ENCODE assay signal across 13 mouse cellular contexts in genomic region chr1:172301180-172301579, GRCm38 (mm10). TPM values are rescaled to one million over a fixed set of nuclear protein-coding genes. Genes with fewer than 3 reads are reported as not detected.
DNase-seq lines count a peak whose midpoint lies in the region; ATAC-seq lines count a peak whose summit lies in the region.
"Had no signal": no experiment of that assay in that cellular context is flagged by ENCODE, and none has a peak within 500 bp of the region (broad histone marks: within the 10 kb centered on the region; RNA-seq: fewer than 3 reads in every experiment).

No protein-coding gene starts in this region.

- ATAC-seq in hindbrain, embryonic 13.5 days (ENCODE audit: low FRiP score): peak; percentile 46
- peak; percentile 4; the same call in 1 of the 2 replicates for ATAC-seq in midbrain, embryonic 14.5 days (ENCODE audit: low FRiP score, low TSS enrichment)
- ATAC-seq: CD4-positive, CD25-positive, alpha-beta regulatory T cell, adult 4 months had no signal

- H3K9me3 ChIP-seq in hindbrain, embryonic 13.5 days: no peaks in the 10 kb centered on the region
- no peaks in the 10 kb centered on the region for H3K9me3 ChIP-seq in midbrain, embryonic 14.5 days (ENCODE audit: control insufficient read depth, low read length)
- H3K9me3 ChIP-seq: kidney, embryonic 15.5 days had no signal

- H3K9ac ChIP-seq in hindbrain, embryonic 13.5 days: no peak overlapping the region
- H3K9ac ChIP-seq in midbrain, embryonic 14.5 days (replicated peaks; ENCODE audit: low read length): no peak overlapping the region
- H3K9ac ChIP-seq: kidney, embryonic 15.5 days had no signal

- H3K4me2 ChIP-seq in hindbrain, embryonic 13.5 days: no peak overlapping the region
- no peak overlapping the region for H3K4me2 ChIP-seq in midbrain, embryonic 14.5 days (ENCODE audit: low read length)
- H3K4me2 ChIP-seq: kidney, embryonic 15.5 days had no signal

- intact Hi-C loops in heart, postnatal 10 days (cut with DNase I): no loop called here

- H3K27me3 ChIP-seq in hindbrain, embryonic 13.5 days: peaks cover 8% of the 10 kb centered on the region
- no peaks in the 10 kb centered on the region for H3K27me3 ChIP-seq in midbrain, embryonic 14.5 days (ENCODE audit: control insufficient read depth, insufficient read depth, low read length)
- H3K27me3 ChIP-seq: kidney, embryonic 15.5 days had no signal

- peaks cover 45% of the 10 kb centered on the region for H3K4me1 ChIP-seq in hindbrain, embryonic 13.5 days (replicated peaks)
- peaks cover 16% of the 10 kb centered on the region; the same call in 1 of the 2 replicates for H3K4me1 ChIP-seq in midbrain, embryonic 14.5 days (ENCODE audit: control insufficient read depth, insufficient read depth, low read length)

- H3K36me3 ChIP-seq in hindbrain, embryonic 13.5 days: no peaks in the 10 kb centered on the region
- no peaks in the 10 kb centered on the region for H3K36me3 ChIP-seq in midbrain, embryonic 14.5 days (ENCODE audit: control insufficient read depth, insufficient read depth, low read length)
- H3K36me3 ChIP-seq: kidney, embryonic 15.5 days had no signal

- H3K27ac ChIP-seq in hindbrain, embryonic 13.5 days: peak overlapping the region; percentile 14; the same call in 1 of the 2 replicates
- H3K27ac ChIP-seq in midbrain, embryonic 14.5 days (replicated peaks; ENCODE audit: low read depth, low read length): no peak overlapping the region
- H3K27ac ChIP-seq: kidney, embryonic 15.5 days had no signal

- 32% methylated on average over 12 of the region's 12 CpGs for WGBS in hindbrain, embryonic 13.5 days
- WGBS in midbrain, embryonic 14.5 days: 44% methylated on average over 12 of the region's 12 CpGs

- no peak overlapping the region for H3K4me3 ChIP-seq in hindbrain, embryonic 13.5 days
- no peak overlapping the region for H3K4me3 ChIP-seq in midbrain, embryonic 14.5 days (replicated peaks; ENCODE audit: low read depth, low read length)
- H3K4me3 ChIP-seq: erythroblast, embryonic 14.5 days; kidney, embryonic 15.5 days had no signal

- DNase-seq in heart, adult 11 months: peak; percentile 94
- no peak for DNase-seq in heart, postnatal 10 days
- peak; percentile 47 for DNase-seq in brain, adult 2 months (ENCODE audit: low read depth, low spot score)
- DNase-seq in midbrain, embryonic 14.5 days: peak; percentile 48
- no peak for DNase-seq in retina, postnatal 1 day
- no peak for DNase-seq in c-Kit-positive CD71-positive TER-119-positive erythroid progenitor cells, embryonic 14.5 days (ENCODE audit: low spot score)
- no peak for DNase-seq in cerebellum, postnatal 36 days

RNA-seq across cellular contexts. Expression of gene Atp1a2, which starts 3.3 kb away (rescaled TPM):
- 100 to 1,000 TPM; 228 to 235 TPM for total RNA-seq in heart, postnatal 10 days (2021)
- polyA plus RNA-seq in hindbrain, embryonic 13.5 days (2015; fragmentation: Nextera tagmentation; extraction: Ambion mirVana): 41.5 and 42.3 TPM in 2 replicates
- polyA plus RNA-seq in midbrain, embryonic 14.5 days (2014; fragmentation: Nextera tagmentation; extraction: Ambion mirVana): 18.2 and 19.4 TPM in 2 replicates
- total RNA-seq: granulocyte monocyte progenitor cell, adult 5-6 weeks had no signal
- polyA plus RNA-seq: erythroblast, embryonic 14.5 days had no signal

RNA-seq across cellular contexts. Expression of gene Kcnj9, which starts 27.9 kb away (rescaled TPM):
- not detected for total RNA-seq in heart, postnatal 10 days (2021)
- 2.2 and 2.5 TPM in 2 replicates for polyA plus RNA-seq in hindbrain, embryonic 13.5 days (2015; fragmentation: Nextera tagmentation; extraction: Ambion mirVana)
- 3.0 and 3.9 TPM in 2 replicates for polyA plus RNA-seq in midbrain, embryonic 14.5 days (2014; fragmentation: Nextera tagmentation; extraction: Ambion mirVana)
- total RNA-seq: granulocyte monocyte progenitor cell, adult 5-6 weeks had no signal
- polyA plus RNA-seq: CD4-positive, CD25-positive, alpha-beta regulatory T cell, adult 4 months; kidney, embryonic 15.5 days; lung, embryonic 16.5 days had no signal

RNA-seq across cellular contexts. Expression of gene Igsf8, which starts 39.7 kb away (rescaled TPM):
- 10 to 100 TPM; 13.6 to 17.1 TPM for total RNA-seq in heart, postnatal 10 days (2021)
- 104 and 112 TPM in 2 replicates for polyA plus RNA-seq in hindbrain, embryonic 13.5 days (2015; fragmentation: Nextera tagmentation; extraction: Ambion mirVana)
- polyA plus RNA-seq in midbrain, embryonic 14.5 days (2014; fragmentation: Nextera tagmentation; extraction: Ambion mirVana): 55.6 and 61.0 TPM in 2 replicates

RNA-seq across cellular contexts. Expression of gene Kcnj10, which starts 39.8 kb away (rescaled TPM):
- total RNA-seq in heart, postnatal 10 days (2021): under 1 TPM; 0.05 to 0.19 TPM
- polyA plus RNA-seq in hindbrain, embryonic 13.5 days (2015; fragmentation: Nextera tagmentation; extraction: Ambion mirVana): 1.6 and 1.7 TPM in 2 replicates
- 1.5 TPM in 2 replicates for polyA plus RNA-seq in midbrain, embryonic 14.5 days (2014; fragmentation: Nextera tagmentation; extraction: Ambion mirVana)
- polyA plus RNA-seq: CD4-positive, CD25-positive, alpha-beta regulatory T cell, adult 4 months; erythroblast, embryonic 14.5 days had no signal

RNA-seq across cellular contexts. Expression of gene Atp1a4, which starts 43.0 kb away (rescaled TPM):
- total RNA-seq in heart, postnatal 10 days (2021): not detected
- 0.06 TPM in 1 of 2 replicates, not detected in the other for polyA plus RNA-seq in hindbrain, embryonic 13.5 days (2015; fragmentation: Nextera tagmentation; extraction: Ambion mirVana)
- polyA plus RNA-seq in midbrain, embryonic 14.5 days (2014; fragmentation: Nextera tagmentation; extraction: Ambion mirVana): not detected in 2 replicates
- total RNA-seq: granulocyte monocyte progenitor cell, adult 5-6 weeks had no signal
- polyA plus RNA-seq: CD4-positive, CD25-positive, alpha-beta regulatory T cell, adult 4 months; erythroblast, embryonic 14.5 days; lung, embryonic 16.5 days had no signal

Comparison
In these comparisons a context has a peak if more than half of its experiments do, and no peak if none do; other contexts are left out.
1. DNase-seq: peak in heart, adult 11 months (single experiment), brain, adult 2 months (single experiment) and midbrain, embryonic 14.5 days (single experiment); none in heart, postnatal 10 days (0 of 2), retina, postnatal 1 day (single experiment), c-Kit-positive CD71-positive TER-119-positive erythroid progenitor cells, embryonic 14.5 days (single experiment) and cerebellum, postnatal 36 days (0 of 2).